ENCODE assay signal across 8 mouse cellular contexts in the genomic region with DNA sequence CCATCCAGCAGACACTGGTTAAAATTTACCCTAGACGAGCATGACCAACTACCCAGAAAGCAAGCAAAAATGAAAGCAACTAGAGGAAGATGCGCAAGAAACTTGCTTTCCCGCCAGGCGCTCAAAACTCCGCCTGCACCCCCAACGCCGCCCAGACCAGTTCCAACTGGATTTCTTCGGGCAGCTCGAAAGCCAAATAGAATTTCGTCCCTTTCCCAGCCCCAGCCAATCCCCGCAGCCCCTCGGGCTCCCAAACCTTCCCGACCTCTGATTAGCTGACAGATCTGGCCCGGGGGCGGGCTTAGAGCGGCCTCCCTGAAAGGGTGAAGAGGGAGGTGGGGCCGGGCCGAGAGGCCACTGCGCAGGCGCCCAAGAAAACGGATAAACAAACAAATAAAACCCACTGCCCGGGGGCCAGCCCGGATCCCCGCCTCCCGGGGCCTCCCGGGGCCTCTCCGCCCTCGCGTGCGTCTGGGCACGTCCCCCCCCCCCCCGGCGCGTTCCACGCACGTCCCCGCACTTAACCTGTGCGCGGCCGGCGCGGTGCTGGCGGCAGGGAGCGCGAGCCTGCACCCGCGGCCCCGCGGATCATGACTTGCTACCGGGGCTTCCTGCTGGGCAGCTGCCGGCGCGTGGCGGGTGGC. TPM values are rescaled to one million over a fixed set of nuclear protein-coding genes. Genes with fewer than 3 reads are reported as not detected.
DNase-seq lines count a peak whose midpoint lies in the region; ATAC-seq and TF ChIP-seq lines count a peak whose summit lies in the region.

Gene Nadk2 (plus strand): TSS at position 349 of the 644 bp plus-strand sequence.

- peak within 1 kb of the TSS; percentile 96 for H3K4me3 ChIP-seq in hindbrain, embryonic 10.5 days
- peak within 1 kb of the TSS; percentile 71 for H3K4me3 ChIP-seq in lung, postnatal 0 days (ENCODE audit: low read depth, low read length)

- H3K4me2 ChIP-seq in lung, postnatal 0 days (replicated peaks; ENCODE audit: low read depth, low read length), result peak within 1 kb of the TSS; percentile 86

- peak; percentile 95 for ATAC-seq in frontal cortex, adult (ENCODE audit: low TSS enrichment)
- peak; percentile 98 for ATAC-seq in lung, postnatal 0 days

- no peaks in the 10 kb centered on the region for H3K9me3 ChIP-seq in hindbrain, embryonic 10.5 days
- no peaks in the 10 kb centered on the region for H3K9me3 ChIP-seq in lung, postnatal 0 days (ENCODE audit: low read length)

- no peaks in the 10 kb centered on the region for H3K27me3 ChIP-seq in hindbrain, embryonic 10.5 days (ENCODE audit: insufficient read depth, poor library complexity, severe bottlenecking)
- no peaks in the 10 kb centered on the region for H3K27me3 ChIP-seq in lung, postnatal 0 days (replicated peaks; ENCODE audit: insufficient read depth, low read length)

- peak within 1 kb of the TSS; percentile 85 for H3K9ac ChIP-seq in lung, postnatal 0 days (replicated peaks; ENCODE audit: low read depth)

- no peak for TF ChIP-seq CTCF in lung, postnatal 0 days (IDR thresholded peaks at IDR 0.05)

- peak; percentile 59 for TF ChIP-seq EP300 in lung, postnatal 0 days (IDR thresholded peaks at IDR 0.05)

- H3K4me1 ChIP-seq in hindbrain, embryonic 10.5 days (replicated peaks), result peaks cover 55% of the 10 kb centered on the region
- H3K4me1 ChIP-seq in lung, postnatal 0 days (ENCODE audit: insufficient read depth, low read depth, low read length), result peaks cover 19% of the 10 kb centered on the region

- under 1% methylated on average over 53 of the region's 54 CpGs for WGBS in hindbrain, embryonic 10.5 days
- under 1% methylated on average over 36 of the region's 54 CpGs for WGBS in lung, postnatal 0 days

- no peaks in the 10 kb centered on the region for H3K36me3 ChIP-seq in hindbrain, embryonic 10.5 days
- H3K36me3 ChIP-seq in lung, postnatal 0 days (ENCODE audit: insufficient read depth, low read length), result no peaks in the 10 kb centered on the region

- peak within 1 kb of the TSS; percentile 98 for H3K27ac ChIP-seq in hindbrain, embryonic 10.5 days
- H3K27ac ChIP-seq in lung, postnatal 0 days (ENCODE audit: low read length), result peak within 1 kb of the TSS; percentile 90

- DNase-seq in MN1 (ENCODE audit: low spot score), result peak; percentile 100
- peak; percentile 99 for DNase-seq in cerebellum, adult 9-10 months
- peak; percentile 99 for DNase-seq in hindbrain, embryonic 10.5 days (ENCODE audit: low spot score)
- peak; percentile 99 for DNase-seq in layer of hippocampus, adult 9-11 months
- peak; percentile 99 for DNase-seq in lung, postnatal 0 days (ENCODE audit: low spot score)
- peak; percentile 97 for DNase-seq in ovary, postnatal 14 days (ENCODE audit: low spot score)
- DNase-seq in thymus, postnatal 14 days, result peak; percentile 96

RNA-seq across cellular contexts. Expression of gene Nadk2, which starts in this region (rescaled TPM):
- 26.8 and 31.0 TPM in 2 replicates for polyA plus RNA-seq in hindbrain, embryonic 10.5 days (2016; fragmentation: Nextera tagmentation; extraction: Ambion mirVana)
- 20.0 and 21.9 TPM in 2 replicates for polyA plus RNA-seq in lung, postnatal 0 days (2015; fragmentation: Nextera tagmentation; extraction: Ambion mirVana)

Comparison
In these comparisons a context has a peak if more than half of its experiments do, and no peak if none do; other contexts are left out.
1. Peak in every context shown above with its lines: DNase-seq, ATAC-seq, H3K4me3 ChIP-seq and H3K27ac ChIP-seq.